In the genomic region with DNA sequence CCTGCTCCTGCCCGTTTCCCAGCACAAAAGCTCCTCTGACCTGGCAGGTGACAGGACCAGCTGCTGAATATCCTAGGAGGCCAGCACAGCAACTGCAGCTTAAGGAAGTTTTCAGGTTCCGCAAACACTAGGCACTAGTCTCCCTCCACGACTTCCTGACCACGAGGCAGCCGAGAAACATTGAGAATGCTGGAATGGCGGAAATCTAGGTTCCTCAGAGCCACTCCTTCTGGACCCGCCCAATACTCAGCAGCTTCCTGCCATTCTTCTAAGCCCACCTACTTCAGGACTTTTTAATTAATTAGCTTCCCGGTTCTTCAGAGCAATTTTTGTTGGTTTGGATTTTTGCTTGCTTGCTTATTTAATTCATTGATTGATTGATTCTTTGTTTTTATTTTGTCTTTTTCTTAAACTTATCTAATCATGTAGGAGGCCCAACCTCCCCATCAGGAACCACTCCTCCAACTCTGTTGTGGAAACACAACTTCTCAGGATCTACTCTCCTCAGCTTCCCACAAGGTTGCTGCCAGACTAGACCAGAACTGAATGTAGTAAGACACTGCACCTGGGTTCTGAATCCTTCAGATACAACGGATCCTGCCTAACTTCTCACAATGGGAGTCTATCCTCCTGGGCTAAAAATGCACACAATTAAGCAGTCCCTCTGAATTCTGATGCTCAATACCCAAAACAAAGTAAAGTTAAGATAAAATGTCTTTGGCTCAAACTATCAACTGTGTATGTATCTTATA, we compare ENCODE assay signal across 38 mouse cellular contexts. TPM values are rescaled to one million over a fixed set of nuclear protein-coding genes. Genes with fewer than 3 reads are reported as not detected.
"Had no signal": no experiment of that assay in that cellular context is flagged by ENCODE, and none has a peak within 500 bp of the region (broad histone marks: within the 10 kb centered on the region; RNA-seq: fewer than 3 reads in every experiment).

A gene (minus strand): TSS at position 205 of the 752 bp plus-strand sequence.

RNA-seq across cellular contexts. Expression of the gene that starts here (rescaled TPM):
- total RNA-seq: left cerebral cortex, postnatal 10 days; left cerebral cortex, postnatal 14 days; left cerebral cortex, postnatal 25 days; left cerebral cortex, postnatal 36 days; liver, adult 2 months; megakaryocyte progenitor cell, adult 5-6 weeks; megakaryocyte, adult 5-6 weeks; megakaryocyte-erythroid progenitor cell, adult 5-6 weeks; midbrain, postnatal 0 days; monocyte, adult 5-6 weeks had no signal
- polyA plus RNA-seq: limb, embryonic 10.5 days; limb, embryonic 11.5 days; limb, embryonic 12.5 days; limb, embryonic 13.5 days; limb, embryonic 14.5 days; limb, embryonic 15.5 days; liver, adult 2 months; liver, embryonic 11.5 days; liver, embryonic 12.5 days; liver, embryonic 14.5 days; liver, embryonic 15.5 days; liver, embryonic 16.5 days; liver, postnatal 0 days; lung, adult 2 months; lung, embryonic 14.5 days; lung, embryonic 15.5 days; lung, embryonic 16.5 days; lung, postnatal 0 days; macrophage; midbrain, embryonic 10.5 days; midbrain, embryonic 11.5 days; midbrain, embryonic 12.5 days; midbrain, embryonic 13.5 days; midbrain, embryonic 14.5 days; midbrain, embryonic 15.5 days; midbrain, embryonic 16.5 days; midbrain, postnatal 0 days; myocyte; neural tube, embryonic 11.5 days; neural tube, embryonic 12.5 days had no signal
